Comparison of ENCODE assay signal across 9 mouse cellular contexts in genomic region chr17:84163066-84163785, GRCm38 (mm10). TPM values are rescaled to one million over a fixed set of nuclear protein-coding genes. Genes with fewer than 3 reads are reported as not detected.
DNase-seq lines count a peak whose midpoint lies in the region; ATAC-seq and TF ChIP-seq lines count a peak whose summit lies in the region.
"Had no signal": no experiment of that assay in that cellular context is flagged by ENCODE, and none has a peak within 500 bp of the region (broad histone marks: within the 10 kb centered on the region; RNA-seq: fewer than 3 reads in every experiment).

No protein-coding gene starts in this region.

- TF ChIP-seq CTCF in lung, adult 2 months (IDR thresholded peaks at IDR 0.05; ENCODE audit: insufficient read depth, low read length): no peak

- H3K4me1 ChIP-seq in lung, adult 2 months (ENCODE audit: control insufficient read depth, insufficient read depth, low read length): peaks cover 12% of the 10 kb centered on the region

- DNase-seq in frontal cortex, postnatal 36 days (ENCODE audit: low spot score in 2 of 2): no peak
- DNase-seq in lung, adult 2 months: peak; percentile 2
- DNase-seq in lung, postnatal 36 days: no peak
- DNase-seq in T-cell, adult 2 months (ENCODE audit: low spot score): peak; percentile 75
- DNase-seq in spleen, postnatal 14 days (ENCODE audit: low spot score in 2 of 2): peak; percentile 1 to 7
- no peak for DNase-seq in neural tube, embryonic 10.5 days (ENCODE audit: extremely low spot score, low spot score)

- peak; percentile 52; the same call in 1 of the 2 replicates for ATAC-seq in frontal cortex, adult (ENCODE audit: low TSS enrichment)
- ATAC-seq in monocyte, adult 5-6 weeks (replicated peaks; ENCODE audit: insufficient number of reproducible peaks, low FRiP score, low TSS enrichment, poor library complexity, severe bottlenecking): no peak

- H3K4me3 ChIP-seq in lung, adult 2 months (replicated peaks; ENCODE audit: extremely low read depth, low read depth, low read length): no peak overlapping the region
- H3K4me3 ChIP-seq: embryonic facial prominence, embryonic 12.5 days had no signal

- 62% methylated on average over 12 of the region's 12 CpGs for WGBS in lung, adult 2 months

- TF ChIP-seq POLR2A in lung, adult 2 months (IDR thresholded peaks at IDR 0.05; ENCODE audit: borderline replicate concordance, extremely low read depth, low read depth, low read length): no peak

RNA-seq across cellular contexts. Expression of gene Zfp36l2, which starts 24.5 kb away (rescaled TPM):
- polyA plus RNA-seq in lung, adult 2 months (2012; rRNA removed): 101 and 187 TPM in 2 replicates
- total RNA-seq in monocyte, adult 5-6 weeks (2017): 346 to 394 TPM (median 381 TPM) in 3 replicates

Comparison
In these comparisons a context has a peak if more than half of its experiments do, and no peak if none do; other contexts are left out.
1. DNase-seq: peak in lung, adult 2 months (single experiment), T-cell, adult 2 months (single experiment) and spleen, postnatal 14 days (2 of 2); none in frontal cortex, postnatal 36 days (0 of 2), lung, postnatal 36 days (single experiment) and neural tube, embryonic 10.5 days (single experiment).